Mouse (Mus musculus): ENCODE data around the gene Gm12184.
A peak's percentile ranks its signal among the peaks of the same experiment; 100 is the strongest.
"Not testable (repeated sequence)": the region's sequence is repeated elsewhere in the genome, so short reads cannot be mapped to it uniquely, and the experiment has no call there.

Gm12184 gene

DNA sequence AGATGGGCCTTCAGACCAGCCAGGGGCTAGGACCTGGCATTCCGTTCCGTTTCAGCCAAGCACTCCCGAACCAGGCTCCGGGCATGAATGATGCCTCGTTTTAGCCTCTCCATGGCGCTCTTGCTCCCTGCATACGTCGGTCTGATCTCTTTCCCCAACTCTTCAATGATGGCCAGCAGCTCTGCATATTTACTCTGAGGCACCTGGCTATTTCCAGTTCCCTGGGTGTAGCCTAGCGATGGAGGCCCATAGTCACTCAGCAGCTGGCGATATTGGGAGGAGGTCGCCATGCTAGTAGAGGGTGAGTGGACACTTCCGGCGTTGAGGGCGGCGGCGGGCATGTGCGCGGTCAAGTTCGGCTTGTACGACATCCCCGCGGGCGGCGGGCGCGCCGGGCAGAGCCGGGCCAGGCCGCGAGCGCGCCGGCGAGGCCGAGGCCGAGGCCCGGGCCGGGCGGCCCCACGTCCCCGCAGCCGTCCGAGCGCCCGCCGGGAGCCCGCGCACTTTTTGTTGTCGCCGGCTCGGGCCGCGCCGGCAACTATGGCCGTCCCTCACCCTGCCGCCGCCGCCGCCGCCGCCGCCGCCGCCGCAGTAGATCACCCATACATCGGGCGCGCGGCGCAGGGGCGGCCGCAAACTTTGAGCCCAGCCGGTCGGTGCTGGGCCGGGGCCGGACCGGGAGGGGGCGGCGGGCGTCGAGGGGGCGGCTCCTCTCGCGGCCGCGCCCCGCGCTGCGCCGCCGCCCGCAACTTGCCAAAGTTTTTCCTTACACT is at the start of gene Gm12184, which contains the start of gene Trim7:
Gene Gm12184, minus strand, starts transcription at position 677 of the 773 bp plus-strand sequence.
Gene Trim7, plus strand, starts transcription at position 162 of the 773 bp plus-strand sequence.
- not testable (repeated sequence) for DNase-seq

DNA sequence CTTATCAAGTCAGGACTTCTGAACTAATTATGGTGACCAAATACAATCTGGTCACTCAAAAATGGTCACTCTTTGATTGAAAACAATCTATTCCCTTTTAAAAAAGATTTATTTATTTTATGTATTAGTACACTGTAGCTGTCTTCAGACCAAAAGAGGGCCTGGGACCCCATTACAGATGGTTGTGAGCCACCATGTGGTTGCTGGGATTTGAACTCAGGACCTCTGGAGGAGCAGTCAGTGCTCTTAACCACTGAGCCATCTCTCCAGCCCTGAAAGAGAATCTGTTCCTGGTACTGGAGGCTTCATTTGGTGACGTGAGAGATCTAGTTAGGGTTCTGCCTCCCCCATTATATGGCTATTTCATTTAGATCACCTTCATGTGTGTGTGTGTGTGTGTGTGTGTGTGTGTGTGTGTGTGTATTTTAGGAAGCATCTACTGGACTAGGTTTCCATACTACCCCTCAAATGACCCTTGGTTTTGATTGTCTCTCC is 48.9 kb upstream of the Gm12184 start:
- DNase-seq: not testable (repeated sequence)

DNA sequence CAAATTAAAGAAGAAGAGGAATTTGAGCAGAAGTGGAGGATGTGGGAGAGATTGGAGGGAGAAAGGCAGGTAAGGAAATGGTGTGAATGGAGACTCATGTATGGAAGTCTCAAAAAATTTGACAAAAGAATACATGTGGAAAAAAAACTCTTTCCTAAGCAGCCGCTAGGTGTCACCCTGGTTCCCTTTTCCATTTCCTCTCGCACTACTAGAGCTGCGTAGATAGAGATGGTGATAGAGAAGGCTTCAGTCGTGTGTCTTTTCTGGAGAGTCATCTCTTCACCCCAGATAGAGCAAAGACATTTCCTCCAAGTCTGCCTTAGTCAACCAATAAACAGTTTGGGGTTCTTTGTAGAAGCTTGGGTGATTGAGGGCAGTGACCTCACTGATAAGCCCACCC is 48.0 kb upstream of the Gm12184 start:
- DNase-seq: peak; percentile 63

DNA sequence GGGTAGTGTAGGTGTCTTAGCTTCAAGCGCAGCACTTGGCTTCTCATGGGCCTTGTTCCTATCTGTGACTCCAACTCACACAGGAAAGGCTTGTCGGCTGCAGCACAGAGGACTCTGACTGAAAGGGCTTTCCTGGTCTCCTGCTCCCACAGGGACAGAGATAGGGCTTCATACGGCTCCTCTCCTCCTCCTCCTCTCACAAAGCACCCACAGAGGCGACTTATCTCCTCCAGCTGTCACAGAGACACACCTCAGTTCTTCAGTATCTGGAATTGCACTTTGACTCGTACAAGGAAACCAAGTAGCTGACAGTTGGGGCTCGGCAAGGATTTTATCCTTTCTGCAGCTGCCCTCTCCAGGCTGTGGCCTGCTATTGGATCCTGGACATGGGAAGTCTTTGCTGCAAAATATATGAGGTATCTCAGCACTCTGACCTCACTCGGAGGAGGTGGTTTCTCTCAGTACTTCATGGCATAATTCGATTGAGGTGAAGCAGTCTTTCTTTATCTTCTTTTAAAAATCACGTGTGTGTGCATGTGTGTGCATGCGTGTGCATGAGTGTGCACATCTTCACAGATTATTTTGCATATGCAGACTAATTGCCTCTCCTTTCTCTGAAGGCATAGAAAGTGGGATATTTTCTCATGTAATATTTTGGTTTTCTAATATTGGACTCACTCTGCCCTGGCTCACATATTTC is 47.3 kb upstream of the Gm12184 start:
- no peak for DNase-seq

DNA sequence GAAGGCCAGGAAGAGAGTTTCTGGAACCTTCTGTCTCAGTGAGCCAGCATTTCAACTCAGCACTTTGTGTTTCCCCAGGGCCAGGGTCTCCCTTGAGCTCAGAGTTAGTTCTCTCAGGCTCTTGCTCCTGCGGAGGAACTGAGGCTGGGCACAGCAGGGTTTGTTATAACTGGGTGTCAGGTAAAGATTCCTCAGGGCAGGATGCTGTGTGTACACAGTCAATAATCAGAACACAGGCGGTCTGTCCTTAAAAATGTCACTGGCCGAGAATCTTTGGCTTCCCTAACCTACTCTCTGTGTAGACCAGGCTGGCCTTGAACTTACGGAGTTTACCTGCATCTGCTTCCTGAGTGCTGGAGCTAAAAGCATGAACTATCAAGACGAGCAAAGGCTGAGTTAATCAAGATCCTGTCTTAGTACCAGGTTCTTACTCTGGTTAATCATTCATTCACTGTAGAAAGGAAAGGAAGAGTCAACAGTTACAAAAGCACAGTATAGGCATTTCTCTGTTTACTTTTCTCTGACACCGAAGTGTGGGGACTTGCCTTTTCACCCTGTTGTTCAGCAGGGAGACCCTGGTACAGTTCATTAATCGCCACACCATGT is 46.3 kb upstream of the Gm12184 start:
- no peak for DNase-seq

DNA sequence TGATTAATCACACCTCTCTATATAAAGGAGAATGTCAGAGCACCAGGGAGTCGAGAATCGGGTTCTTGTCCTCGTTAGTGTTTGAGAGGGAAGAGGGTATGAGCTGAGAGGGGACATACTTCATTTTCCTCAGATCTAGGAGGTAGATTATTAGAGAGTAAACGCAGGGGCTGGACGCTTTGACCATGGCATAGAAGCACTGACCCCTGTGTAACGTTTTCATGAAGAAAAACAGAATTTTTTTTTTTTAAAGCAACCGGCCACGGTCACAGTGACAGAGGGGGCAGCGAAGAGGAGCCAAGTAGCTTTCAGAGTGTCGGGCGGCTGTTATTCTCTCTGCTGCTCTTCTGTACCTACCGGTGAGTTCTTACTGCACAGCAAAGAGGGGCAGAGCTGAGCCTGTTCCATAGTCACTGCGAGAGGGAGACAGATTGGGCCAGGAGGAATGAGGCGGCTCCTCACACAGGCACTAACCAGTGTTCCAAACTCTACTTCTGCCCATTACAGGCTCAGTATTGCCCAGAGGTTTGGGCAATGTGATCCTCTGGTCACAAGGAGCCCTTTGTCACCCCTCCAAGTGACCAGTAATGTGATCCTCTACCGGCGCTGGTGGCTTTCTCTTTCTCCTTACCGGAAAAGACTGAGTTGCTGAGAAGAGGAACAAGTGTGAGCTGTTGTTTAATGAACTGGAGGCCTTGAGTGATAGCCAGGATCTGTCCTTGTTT is 45.5 kb upstream of the Gm12184 start:
- no peak for DNase-seq

DNA sequence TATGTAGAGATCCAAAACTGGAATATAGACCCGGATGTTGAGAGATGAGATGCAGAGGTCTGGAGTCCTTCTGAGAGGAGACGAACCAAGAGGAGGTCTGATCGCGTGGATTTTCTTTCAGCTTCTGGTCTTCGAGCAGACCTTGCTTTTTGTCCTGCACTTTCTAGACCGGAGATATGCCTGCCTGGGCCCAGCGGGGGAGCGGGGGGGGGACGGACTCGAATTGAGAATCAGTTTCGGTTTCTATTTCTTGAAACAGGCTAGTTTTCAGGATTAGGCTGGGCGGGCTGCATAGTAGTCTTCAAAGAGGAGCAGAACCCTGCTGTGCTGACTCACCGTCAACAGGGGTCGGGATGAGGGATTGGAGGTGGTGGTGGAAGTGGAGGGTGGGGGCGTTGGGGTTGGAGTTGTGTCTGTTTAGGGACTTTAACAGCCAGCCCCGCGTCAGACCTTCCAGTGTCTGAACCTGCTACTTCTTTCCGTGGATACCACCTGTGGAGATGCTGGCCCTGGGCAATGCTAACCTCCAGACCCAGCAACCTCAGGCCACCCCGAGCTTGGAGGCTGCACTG is 44.8 kb upstream of the Gm12184 start, which contains the start of gene Irgm1:
Gene Irgm1, minus strand, starts transcription at position 483 of the 572 bp plus-strand sequence.
- no peak for DNase-seq

DNA sequence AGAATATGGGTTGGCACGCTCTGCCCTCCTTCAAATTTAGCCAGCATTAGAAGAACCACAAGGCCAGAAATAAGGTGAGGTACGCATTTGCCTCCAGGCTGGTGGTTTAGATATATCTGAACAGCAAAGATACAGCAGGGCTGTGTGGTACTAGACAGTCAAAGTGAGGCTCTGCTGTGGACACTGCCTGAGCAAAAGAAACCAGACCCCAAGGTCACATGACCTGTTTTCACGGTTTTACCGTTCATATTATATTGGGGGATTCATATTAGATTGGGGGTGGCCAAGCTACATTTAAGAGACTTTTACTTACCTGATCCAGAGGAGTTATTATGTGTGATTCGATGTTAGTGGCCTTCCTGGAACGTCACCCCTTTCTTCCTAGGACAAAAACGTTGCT is 44.3 kb upstream of the Gm12184 start:
- peak; percentile 3 for DNase-seq

DNA sequence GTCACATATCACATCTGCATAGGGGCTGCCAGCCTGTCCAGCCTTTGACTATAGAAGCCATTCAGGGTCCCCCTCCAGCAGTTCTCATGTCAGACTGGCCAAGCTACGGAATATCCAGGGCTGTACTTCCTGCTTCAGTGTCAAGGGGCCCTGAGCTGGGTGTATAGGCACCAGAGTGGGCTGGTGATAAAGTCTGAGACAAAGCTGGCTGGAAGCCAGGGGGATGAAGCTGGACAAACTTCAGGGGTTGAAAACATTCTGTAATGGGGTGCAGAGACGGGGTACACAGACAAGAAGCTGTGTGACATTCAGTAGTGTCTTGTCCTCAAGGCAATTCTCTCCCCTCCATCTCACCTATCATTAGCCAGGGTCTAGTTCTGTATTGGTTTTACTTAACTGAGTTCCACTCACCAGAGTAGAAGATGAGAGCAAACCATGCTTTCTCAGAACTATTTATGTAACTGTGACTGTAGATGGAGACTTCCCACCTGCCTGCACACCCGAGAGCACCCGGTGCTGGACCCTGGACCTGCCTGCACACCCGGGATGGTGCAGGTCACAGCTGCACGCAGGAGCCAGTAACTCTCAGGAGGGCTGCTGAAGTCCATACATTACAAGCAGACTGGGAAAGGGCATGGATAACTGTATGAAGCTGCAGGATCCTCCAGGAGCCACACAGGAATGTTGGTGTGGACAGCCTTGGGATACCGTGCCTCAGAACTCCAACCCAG is 43.1 kb upstream of the Gm12184 start:
- no peak for DNase-seq

DNA sequence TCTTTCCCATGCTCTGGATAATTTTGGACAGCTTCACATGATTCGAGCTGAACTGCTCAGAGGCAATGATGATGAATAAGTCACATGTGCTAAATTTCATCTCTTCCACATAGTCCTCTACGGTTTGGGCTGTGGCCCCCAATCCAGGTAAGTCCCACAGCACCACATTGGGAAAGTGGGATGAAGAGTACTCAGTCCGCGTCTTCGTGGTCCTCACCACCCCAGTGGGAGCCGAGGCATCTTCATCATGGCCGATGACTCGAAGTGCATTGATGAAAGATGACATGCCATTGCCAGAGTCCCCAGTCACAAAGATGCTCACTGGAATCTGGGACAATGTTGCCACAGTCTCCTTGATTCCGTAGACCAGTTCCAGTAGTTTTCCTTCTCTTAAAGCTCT is 40.0 kb upstream of the Gm12184 start:
- no peak for DNase-seq

DNA sequence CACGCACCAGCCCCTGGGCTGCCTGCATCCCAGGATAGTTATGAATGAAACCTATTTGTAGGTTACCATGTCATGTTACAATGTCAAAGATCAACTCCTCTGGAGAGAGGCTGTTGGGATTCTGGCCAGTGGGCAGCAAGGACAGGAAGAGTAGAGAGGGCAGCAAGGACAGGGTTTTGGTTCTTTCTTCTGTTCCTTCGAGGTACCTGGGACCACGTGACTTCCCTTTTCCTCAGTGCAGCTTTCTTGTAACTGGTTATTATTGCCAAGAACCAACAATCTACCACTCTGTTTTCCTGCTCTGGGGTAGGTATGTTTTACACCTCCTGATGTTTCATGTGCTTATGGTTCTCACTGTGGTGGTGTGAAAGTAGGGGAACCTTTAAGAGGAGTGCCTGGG is 37.4 kb upstream of the Gm12184 start:
- DNase-seq: no peak

DNA sequence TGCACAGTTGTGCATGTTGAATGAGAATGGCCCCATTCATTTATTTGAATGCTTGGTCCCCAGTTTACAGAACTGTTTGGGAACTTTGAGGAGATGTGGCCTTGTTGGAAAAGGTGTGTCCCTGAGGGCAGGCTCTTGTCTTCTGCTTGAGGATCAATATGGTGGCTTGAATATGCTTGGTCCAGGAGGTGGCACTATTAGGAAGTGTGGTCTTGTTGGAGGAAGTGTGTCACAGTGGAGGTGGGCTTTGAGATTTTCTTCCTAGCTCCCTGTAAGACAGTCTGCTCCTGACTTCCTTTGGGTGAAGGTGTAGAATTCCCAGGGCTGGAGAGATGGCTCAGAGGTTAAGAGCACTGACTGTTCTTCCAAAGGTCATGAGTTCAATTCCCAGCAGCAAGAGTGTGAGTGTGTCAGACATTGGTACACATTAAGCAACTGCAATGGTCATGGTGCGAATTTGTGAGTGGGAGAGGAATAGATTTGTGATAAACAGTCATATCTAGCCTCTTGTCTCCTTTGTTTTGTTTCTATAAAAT is 36.4 kb upstream of the Gm12184 start:
- no peak for DNase-seq

DNA sequence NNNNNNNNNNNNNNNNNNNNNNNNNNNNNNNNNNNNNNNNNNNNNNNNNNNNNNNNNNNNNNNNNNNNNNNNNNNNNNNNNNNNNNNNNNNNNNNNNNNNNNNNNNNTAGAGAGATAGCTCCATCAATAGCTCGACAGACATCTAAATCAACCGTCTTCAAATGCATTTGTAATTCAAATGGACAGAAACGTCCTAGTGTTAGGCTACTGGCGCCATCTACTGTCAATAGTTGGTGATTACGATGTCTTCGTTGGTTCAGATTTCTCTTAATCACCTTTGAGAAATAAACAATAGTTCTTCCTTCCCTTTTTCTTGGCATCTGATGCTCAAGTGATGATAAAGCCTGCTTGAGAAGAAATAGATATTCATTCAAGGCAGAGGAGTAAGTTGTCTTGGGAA is 32.6 kb upstream of the Gm12184 start:
- DNase-seq: peak; percentile 85

DNA sequence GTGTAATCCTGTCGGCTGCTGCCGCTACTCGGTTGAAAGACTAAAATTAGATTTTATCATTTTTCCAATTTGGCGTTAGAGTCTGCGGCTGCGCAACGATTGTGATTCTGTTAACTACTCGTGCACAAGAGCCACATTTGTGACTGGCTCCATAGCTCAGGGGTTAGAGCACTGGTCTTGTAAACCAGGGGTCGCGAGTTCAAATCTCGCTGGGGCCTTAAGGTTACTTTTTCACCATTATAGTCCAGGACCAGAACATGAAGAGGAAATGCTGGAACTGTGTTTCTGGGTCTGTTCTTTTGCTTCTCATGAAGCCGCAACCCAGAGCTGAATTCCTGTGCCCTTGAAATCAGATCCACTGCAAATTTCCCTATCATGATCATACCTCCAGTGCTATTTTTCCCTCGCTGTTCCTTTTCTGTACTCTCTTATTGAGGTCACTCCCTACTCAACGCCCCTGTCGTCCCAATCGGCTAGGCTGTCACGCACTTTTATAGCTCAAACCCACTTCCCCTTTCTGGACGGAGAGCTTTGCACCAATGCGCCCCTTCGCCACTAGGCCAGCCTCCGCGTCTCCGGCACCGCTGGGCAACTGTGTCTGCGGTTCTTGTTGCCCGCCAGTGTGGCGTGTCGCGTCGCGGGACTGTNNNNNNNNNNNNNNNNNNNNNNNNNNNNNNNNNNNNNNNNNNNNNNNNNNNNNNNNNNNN is 27.2 kb upstream of the Gm12184 start:
- DNase-seq: peak; percentile 94

DNA sequence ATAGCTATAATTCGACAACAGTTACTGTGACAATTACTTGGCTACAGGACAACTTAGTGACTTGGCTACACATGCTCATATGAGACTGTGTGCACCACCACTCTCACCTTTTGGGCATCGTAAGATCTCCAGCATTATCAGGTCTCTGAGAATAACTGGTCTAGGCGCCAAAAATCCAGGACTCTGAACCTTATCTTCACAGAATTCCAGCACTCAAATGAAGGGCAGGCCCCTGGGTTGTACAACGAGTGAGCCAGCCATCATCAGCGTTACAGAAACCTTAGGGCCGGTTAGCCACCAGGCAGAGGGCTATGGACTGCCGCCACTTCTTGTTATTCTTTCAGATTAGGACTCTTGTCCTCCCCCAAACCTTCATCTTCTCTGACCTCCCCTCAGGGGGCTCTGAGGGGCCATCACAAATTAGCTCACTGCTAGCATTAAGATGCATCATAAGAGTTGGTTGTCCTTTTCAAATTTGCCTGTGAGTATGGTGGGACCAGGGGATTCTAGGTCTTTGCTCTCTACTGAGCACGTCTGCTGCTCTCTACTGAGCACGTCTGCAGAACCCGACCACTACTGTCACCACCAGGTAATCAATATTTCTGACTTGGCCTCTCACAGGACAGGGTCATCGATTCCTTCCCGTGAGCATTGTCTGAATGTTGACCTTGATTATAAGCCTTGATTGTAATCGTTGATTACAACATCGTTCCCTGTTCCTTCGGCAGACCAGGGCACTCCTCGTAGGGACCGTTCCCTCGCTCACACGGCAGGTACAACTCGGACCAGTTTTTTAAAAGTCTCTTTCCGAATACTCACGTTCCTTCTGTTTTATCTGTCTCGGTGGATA is 26.4 kb upstream of the Gm12184 start:
- DNase-seq: peak; percentile 60

DNA sequence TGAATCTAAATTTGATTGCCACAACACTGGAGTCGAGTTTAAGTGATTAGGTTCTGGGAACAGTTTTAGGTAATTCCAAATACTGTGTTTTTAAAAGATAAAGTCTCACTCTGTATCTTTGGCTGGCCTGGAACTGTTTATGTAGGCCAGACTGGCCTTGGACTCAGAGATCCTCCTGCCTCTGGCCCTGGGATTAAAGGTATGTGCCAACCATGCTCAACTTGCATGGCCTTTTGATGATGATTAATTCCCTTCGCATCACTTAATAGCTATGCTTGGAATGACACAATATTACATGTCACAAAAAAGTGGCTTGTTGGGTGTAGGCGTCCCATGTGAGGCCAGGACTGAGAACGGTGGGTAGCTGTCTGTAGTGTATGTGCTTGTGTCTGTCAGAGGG is 25.7 kb upstream of the Gm12184 start:
- DNase-seq: no peak

DNA sequence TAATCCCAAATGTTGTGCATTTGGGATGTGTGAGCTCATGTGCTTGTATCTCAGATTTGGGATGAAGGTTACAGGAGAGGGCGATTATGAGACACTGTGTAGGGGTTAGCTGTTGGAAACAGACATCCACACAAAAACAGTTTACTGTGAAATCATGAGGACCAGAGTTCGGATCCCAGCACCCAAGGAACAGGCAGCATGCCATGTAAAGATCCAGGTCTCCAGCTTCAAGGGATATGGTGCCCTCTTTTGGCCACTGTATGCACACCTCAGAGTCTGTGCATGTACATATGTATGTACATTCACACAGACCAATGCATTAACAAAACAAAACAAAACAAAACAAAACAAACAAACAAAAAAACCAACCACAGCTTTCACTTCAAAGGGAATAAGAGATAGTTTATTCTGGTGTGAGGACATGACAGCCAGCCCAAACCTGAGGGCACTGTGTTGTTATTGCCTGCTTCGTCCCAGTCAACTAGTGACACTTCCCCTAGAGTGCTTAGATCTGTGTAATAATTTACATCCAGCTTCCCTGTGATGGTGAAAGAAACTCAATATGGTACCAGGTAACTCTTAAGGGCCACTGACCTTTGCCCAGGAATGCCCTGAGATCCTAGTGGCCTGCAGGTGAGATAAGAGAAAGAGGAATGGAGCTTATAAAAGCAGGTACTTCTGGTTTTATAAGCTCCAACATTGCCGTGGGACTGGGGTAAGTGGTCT is 25.0 kb upstream of the Gm12184 start:
- no peak for DNase-seq

DNA sequence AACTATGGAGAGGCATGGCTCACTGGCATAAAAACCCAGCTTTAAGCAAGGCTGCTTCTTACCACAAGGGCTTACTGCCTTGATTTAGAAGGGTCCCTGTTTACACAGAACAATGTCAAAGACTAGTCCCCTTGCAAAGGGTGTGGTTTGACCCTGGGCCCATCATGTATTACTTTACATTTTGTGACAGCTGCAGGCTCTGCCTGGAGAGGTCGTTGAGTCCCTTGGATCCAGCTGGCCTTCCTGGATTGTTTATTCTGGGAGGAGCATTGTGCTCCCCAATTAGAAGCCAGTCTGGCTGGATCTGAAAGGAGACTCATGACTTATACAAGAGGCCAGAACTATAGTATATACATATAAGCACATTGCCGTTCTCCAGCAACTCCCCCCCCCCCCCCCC is 23.8 kb upstream of the Gm12184 start:
- no peak for DNase-seq

DNA sequence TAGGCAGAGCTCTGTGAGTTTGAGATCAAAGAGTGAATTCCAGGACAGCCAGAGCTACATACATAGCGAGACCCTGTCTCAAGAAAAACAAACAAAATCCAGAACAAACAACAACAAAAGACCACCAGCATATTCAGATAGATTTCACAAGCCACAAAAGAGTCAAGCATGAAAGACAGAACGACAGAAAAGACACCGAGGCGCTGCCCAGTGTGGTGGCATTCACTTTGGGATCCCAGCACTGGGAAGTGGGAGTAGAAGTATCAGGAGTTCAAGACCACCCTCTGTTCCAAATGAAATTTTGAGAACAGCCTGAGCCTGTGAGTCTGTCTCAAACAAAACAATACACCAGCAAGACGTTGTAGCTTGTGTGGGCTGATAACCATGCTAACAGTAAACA is 20.4 kb upstream of the Gm12184 start:
- no peak for DNase-seq

Data from cerebellum, adult 9-10 months (tissue).